Mouse (Mus musculus): ENCODE measurements at regions not wholly inside any gene's neighbourhood (a gene's known extent, or its start where the extent isn't known, plus 50 kb on each side); places are given as distances from the start of the nearest gene placed in this dataset.
A peak's percentile ranks its signal among the peaks of the same experiment; 100 is the strongest.

- DNase-seq (ENCODE audit: low spot score), result no peak
Observed at GRCm38 (mm10) chr15:36945309-36945708, 62.3 kb downstream of the Zfp706 start.

DNA sequence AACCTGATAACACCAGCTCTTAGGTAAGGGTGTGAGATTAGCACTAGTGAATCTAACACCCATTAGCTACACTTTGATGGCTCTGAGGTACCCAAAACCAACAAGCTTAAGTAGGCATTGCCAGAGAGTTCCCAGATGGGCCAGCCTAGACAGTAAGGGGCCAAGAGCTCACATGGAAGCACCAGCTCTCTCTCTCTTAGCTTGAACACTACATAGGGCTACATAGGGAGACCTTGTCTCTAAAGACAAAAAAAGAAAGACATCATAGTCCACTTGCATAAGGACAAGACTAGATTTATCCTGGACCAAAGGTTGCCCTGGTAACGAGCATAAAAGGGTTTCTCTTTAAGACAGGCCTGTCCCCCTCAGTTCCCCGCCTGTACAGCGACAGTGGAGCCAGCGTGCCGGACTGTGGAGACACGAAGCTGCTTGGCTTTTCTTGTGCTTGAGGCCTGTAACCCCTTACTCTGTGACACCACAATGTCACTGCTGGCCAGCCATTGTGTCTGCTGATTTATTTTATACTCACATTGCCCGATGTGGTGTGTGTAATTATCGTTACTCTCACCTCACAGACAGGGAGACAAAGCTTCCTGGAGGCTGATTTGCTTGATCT is 62.9 kb downstream of the Zfp706 start:
- DNase-seq (ENCODE audit: low spot score), result no peak

DNA sequence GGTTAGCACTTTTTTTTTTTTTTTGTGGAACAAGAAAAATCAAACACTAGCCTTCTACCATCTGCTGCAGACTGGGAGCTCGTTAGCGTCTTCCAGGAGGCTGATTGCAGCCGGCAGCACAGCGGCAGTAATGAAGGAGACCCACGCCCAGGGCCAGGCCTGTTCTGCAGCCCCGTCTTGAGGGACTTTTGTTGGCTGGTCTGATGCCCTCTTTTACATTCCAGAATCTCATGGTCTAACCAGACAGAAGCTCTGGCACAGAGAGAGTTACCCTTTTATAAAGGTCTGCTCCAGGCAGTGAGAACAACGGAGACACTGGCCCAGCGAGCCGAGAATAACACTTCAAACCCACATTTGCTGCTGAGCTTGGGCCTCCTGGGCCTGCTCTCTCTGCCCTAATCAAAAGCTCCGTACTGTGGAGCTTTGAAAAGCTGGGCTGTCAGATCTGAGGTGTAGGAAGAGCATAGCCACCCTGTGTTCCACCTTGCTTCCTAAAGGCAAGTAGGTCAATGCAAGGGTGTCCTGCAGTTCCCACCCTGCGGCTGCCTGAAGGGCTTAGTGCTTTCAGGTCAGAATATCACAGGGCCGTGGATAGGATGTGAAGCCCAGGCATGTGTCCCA is 64.0 kb downstream of the Zfp706 start:
- DNase-seq (ENCODE audit: low spot score), result no peak

DNA sequence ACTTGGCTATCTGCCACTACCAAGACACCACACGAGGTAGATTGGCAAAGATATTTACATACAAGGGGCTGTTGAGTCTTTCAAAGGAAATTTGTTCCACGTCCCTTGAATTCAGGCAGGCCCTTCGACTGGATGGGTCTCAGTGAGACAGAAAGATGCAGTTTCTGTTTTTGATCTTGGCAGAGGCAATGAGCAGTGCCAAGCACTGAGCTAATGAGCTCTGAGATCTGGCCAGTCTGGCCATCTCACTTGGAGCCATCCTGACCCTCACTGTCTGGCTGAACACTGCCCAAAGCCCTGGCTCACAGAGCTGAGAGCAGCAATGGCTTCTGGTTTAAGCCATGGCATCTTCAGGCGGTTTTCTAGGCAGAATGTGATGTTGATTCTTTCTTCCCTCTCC is 65.3 kb downstream of the Zfp706 start:
- no peak for DNase-seq (ENCODE audit: low spot score)

GRCm38 (mm10) chr15:36941741-36942140 is 65.8 kb downstream of the Zfp706 start:
- DNase-seq (ENCODE audit: low spot score), result no peak

DNA sequence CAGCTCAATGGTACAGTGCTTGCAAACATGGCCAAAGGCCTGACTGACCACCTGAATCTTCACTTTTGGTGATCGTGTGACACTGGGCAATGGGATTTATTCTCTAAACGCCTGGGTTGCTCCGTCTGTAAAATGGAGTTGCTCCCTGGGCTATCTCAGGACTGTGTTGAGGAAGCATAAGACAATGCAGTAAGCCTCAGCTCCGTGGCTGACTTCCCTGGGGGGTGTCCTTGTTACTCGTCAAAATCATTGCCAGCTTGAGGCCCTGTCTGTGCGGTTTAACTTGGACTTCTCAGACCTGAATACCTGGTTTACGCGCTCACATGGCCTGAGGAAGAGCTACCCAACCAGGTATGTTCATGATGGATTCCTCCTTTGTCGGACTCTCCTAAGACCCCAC is 68.0 kb downstream of the Zfp706 start:
- no peak for DNase-seq (ENCODE audit: low spot score)

DNA sequence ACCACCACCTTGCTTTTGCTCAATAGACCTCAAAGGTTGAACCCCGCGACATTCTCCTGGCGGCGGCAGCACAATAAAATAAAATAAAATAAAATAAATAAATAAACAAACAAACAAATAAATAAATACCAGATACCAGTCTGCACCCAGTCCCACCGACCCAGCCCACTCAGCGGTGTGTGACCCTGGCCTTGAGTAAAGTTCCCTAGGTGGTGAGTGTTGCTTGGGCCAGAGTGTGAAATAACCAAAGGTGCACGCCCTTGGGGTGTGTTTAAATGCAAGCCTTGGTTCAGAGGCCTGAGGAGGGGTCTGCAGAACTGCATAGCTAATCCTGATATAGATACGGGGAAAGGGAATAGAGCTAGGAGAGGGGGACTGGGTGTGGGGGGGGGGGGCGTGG is 68.4 kb downstream of the Zfp706 start:
- DNase-seq (ENCODE audit: low spot score), result no peak

- DNase-seq (ENCODE audit: low spot score), result peak; percentile 87
Observed at GRCm38 (mm10) chr15:36938511-36939150, 68.9 kb downstream of the Zfp706 start.

DNA sequence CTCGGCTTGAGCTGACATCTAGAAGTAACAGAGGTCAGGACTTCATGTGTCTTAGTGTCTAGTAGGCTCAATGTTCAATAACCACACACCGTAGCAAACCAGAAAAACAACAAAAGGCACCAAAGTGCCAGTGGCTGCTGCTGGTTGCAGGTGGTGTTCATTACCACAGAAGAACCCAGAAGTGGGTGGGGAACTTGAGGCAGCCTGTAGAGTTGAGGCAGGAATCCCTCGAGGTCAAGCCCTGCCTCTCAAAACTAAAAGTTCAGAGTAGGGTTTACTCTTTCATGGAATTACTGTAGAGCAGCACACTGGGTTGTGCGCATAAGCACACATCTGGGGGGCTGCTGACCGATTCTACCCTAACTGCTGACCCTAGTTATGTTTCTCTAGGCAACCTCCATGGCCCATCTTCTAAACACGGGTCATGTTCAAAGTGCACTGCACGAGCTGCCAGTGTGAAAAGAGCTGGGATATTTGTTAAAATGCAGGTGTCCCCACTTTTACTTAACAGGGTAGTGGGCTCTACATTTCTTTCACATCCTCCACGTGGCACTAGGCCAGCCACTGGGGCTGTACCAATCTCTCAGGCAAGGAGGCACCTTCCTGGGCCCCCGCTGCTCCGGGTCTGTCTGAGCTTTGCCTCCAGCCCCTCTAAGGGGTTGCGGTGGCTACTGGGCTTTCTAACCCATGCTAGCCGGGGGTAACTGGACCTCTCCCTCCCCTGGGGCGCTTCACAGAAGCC is 69.6 kb downstream of the Zfp706 start:
- no peak for DNase-seq (ENCODE audit: low spot score)

- no peak for DNase-seq (ENCODE audit: low spot score)
Observed at GRCm38 (mm10) chr15:36937067-36937657, 70.4 kb downstream of the Zfp706 start.

- no peak for DNase-seq (ENCODE audit: low spot score)
Observed at GRCm38 (mm10) chr15:36934801-36935200, 72.8 kb downstream of the Zfp706 start.

GRCm38 (mm10) chr15:36933581-36933991 is 74.0 kb downstream of the Zfp706 start:
- DNase-seq (ENCODE audit: low spot score), result no peak

- DNase-seq (ENCODE audit: low spot score), result no peak
Observed at GRCm38 (mm10) chr15:36931460-36931859, 76.1 kb downstream of the Zfp706 start.

DNA sequence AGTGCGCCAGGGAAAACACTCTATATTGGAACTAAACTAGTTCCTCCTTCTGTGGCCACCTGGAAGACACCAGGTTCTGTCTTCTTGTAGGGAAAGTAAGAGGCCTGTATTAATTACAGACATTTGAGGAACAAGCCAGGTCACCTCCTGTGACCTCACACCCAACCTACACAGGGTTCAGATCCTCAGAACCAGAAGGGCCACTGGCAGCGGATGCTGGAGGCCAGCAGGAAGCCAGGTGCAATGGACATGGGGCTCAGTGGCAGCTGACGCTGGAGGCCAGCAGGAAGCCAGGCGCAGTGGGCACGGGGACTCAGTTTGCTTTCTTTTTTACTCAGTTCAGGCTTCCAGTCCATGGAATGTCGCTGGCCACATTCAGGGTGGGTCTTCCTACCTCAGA is 77.1 kb downstream of the Zfp706 start:
- no peak for DNase-seq (ENCODE audit: low spot score)

- DNase-seq (ENCODE audit: low spot score), result no peak
Observed at GRCm38 (mm10) chr15:36929786-36930185, 77.8 kb downstream of the Zfp706 start.

GRCm38 (mm10) chr15:36929088-36929487 is 78.5 kb downstream of the Zfp706 start:
- no peak for DNase-seq (ENCODE audit: low spot score)

DNA sequence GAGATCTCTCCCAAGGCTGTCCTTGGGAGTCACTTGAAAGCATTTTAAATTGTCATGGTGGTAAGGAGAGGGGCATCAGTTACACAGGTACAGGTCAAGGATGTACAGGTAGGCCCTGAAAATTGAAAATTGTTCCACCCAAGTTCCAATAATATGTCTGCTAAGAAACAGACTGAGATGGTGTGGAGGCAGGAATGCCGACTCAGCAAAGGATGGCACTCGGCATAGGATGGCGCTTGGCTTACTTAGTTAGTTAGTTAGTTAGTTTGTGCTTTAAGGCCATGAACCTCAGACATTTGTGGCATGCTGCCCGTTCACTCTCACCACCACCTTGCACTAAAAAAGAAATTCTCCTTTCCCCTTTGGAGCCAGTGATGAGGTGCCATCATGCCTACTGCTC is 78.9 kb downstream of the Zfp706 start:
- DNase-seq (ENCODE audit: low spot score), result no peak

DNA sequence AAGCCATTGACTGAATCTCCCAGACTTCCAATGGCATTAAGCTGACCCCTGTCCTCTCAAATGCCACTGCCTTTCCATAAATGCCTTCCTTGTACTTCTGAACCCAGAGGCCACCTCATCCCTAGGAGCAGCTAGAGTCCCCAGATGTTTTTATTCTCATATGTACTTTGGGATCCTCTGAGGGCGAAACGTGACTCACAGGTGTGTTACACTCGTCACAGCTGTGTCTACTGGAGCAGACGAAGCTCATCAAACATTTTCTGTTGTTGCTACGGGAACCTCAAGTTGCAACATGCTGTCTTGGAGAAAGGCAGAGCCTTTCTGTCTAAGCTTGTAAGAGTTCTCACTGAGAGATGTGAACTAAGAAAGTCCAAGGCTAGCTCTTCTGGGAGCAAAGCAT is 80.1 kb downstream of the Zfp706 start:
- DNase-seq (ENCODE audit: low spot score), result peak; percentile 28

GRCm38 (mm10) chr15:36924171-36924570 is 83.4 kb downstream of the Zfp706 start:
- DNase-seq (ENCODE audit: low spot score), result peak; percentile 32

DNA sequence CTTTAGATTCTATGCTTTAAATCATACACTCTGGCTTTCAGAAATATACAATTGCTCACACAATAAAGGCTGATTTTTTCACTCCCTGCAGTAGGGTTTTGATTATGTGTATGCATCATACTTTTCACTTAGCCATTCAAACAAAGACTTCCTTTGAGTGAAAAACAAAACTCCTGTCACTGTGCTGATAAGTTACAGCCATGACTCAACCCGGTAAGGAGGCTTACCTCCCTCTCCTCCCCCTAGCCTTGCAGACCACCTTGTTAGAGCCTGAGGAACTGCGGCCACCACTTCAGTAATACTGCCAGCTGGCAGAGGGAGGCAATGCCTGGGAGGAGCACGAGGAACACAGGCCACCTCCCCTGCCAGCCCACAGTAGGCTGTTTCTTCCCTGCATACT is 86.2 kb downstream of the Zfp706 start:
- no peak for DNase-seq (ENCODE audit: low spot score)

GRCm38 (mm10) chr15:36920886-36921285 is 86.7 kb downstream of the Zfp706 start:
- DNase-seq (ENCODE audit: low spot score), result no peak

GRCm38 (mm10) chr15:36919704-36920103 is 87.9 kb downstream of the Zfp706 start:
- DNase-seq (ENCODE audit: low spot score), result no peak

DNA sequence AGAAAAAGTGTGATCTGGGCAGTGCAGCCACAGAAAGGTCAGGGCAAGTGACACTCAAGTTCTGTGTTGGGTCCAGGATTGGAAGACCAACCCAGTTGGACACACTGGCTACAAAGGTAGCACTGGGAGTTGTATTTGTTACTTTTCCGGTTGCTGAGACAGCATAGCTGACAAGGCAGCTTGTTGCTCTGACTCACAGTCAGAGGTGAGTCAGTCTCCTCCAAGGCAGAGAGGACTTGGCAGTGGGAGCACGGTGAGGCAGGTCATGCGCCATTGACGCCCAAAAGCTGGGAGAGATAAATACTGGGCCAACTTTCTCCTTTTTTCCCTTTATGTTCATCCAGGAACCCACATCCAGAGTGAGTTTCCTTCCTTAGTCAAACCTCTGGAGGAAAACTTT is 88.4 kb downstream of the Zfp706 start:
- DNase-seq (ENCODE audit: low spot score), result no peak
